Mouse (Mus musculus) E14TG2a.4 (cell line): ENCODE measurements around the gene Adgrf2.

Source experiments
- CTCF ChIP-seq: conservative IDR thresholded peaks from 2 replicates; pipeline ENCODE4 v1.5.1; 2014; ENCODE audit warnings: low read length
- NANOG ChIP-seq: IDR thresholded peaks from 2 replicates; pipeline ENCODE4 v1.6.1; 2014; ENCODE audit warnings: borderline replicate concordance, low read length, mixed read lengths
- POU5F1 ChIP-seq: IDR thresholded peaks from 2 replicates; pipeline ENCODE4 v1.6.1; 2014; ENCODE audit warnings: low read length, borderline replicate concordance

GRCm38 (mm10) chr17:42717161-42717560 lies 24.8 kb downstream of the Adgrf2 start:
- TF ChIP-seq CTCF: peak; percentile 74
- TF ChIP-seq POU5F1: no peak
- no peak for TF ChIP-seq NANOG
